Mouse (Mus musculus) lung, adult 2 months (tissue): ENCODE measurements around the gene Kcnj9.

Experiments used
- CTCF ChIP-seq: fragments of 200-500 bp; IDR thresholded peaks from 2 replicates; pipeline ENCODE4 v1.5.1; 2011; ENCODE audit warnings: mild to moderate bottlenecking, low read length, control low read depth; ENCODE audit not compliant: insufficient read depth
- POLR2A ChIP-seq: fragments of 200-500 bp; IDR thresholded peaks from 2 replicates; pipeline ENCODE4 v1.6.1; 2011; ENCODE audit warnings: low read depth, mild to moderate bottlenecking, control low read depth, low read length, borderline replicate concordance; ENCODE audit errors: extremely low read depth

DNA sequence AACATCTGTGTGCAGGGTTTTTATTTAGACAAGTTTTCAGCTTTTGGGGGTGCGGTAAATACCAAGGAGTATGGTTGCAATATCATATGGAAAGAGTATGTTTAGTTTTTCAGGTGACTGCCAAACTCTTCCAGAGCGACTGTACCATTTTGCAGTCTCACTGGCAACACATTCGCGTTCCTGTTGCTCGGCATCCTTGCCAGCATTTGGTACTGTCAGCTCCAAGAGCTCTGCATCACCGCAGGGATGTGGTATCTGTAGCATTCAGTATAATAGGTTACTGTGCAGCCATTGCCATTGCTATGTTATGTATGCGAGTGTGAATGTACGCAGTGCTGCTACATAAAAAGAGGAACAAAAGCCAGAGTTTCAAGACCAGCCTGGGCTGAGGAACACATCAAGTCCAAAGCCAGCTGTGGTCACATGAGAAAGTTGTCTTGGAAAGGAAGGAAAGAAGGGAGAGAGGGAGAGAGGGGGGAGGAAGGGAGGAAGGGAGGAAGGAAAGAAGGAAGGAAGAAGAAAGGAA is 2.4 kb upstream of the Kcnj9 start:
- TF ChIP-seq POLR2A (no peak), CTCF (no peak)
